Mouse (Mus musculus) erythroblast, adult 5-6 weeks (primary cell): ENCODE data around the gene Llph. TPM values are rescaled to one million over a fixed set of nuclear protein-coding genes. Genes with fewer than 3 reads are reported as not detected.

Experiments
- ATAC-seq: replicated peaks from 2 replicates; pipeline ENCODE4 v1.8.0; 2016; ENCODE audit warnings: moderate number of reproducible peaks, mild to moderate bottlenecking, moderate TSS enrichment, inconsistent platforms; ENCODE audit not compliant: poor library complexity, low FRiP score, severe bottlenecking
- total RNA-seq, 2 experiments: library from RNA; stranded (forward) in 1 of 2; stranded (reverse) in 1 of 2; fragments of 150-400 nt in 1 of 2; fragments of 200-764, 138-1000 nt in 1 of 2; gene quantifications; 2 replicates each; pipeline versions ENCODE4 v1.2.3 to v1.2.4; 2015 to 2017; ENCODE audit warnings: low replicate concordance in 2 of 2

The Llph gene
- total RNA-seq (2015; ENCODE audit: low replicate concordance) (14.8 and 17.6 TPM in 2 replicates), total RNA-seq (2017; ENCODE audit: low replicate concordance) (15.8 and 27.3 TPM in 2 replicates)

GRCm38 (mm10) chr10:120226871-120227661 is at the start of gene Llph:
Gene Llph (plus strand): TSS chr10:120227070.
- peak; percentile 99 for ATAC-seq

- ATAC-seq = peak; percentile 62; the same call in 1 of the 2 replicates
Measured at GRCm38 (mm10) chr10:120182887-120183286, 44.0 kb upstream of the Llph start.

GRCm38 (mm10) chr10:120183342-120183741 is 43.5 kb upstream of the Llph start:
- no peak for ATAC-seq

GRCm38 (mm10) chr10:120188513-120188912 is 38.4 kb upstream of the Llph start:
- no peak for ATAC-seq

GRCm38 (mm10) chr10:120189276-120189675 is 37.6 kb upstream of the Llph start:
- ATAC-seq = no peak

GRCm38 (mm10) chr10:120189782-120190181 is 37.1 kb upstream of the Llph start:
- ATAC-seq = no peak

GRCm38 (mm10) chr10:120191165-120191564 is 35.7 kb upstream of the Llph start:
- ATAC-seq = no peak

- no peak for ATAC-seq
Measured at GRCm38 (mm10) chr10:120192278-120192677, 34.6 kb upstream of the Llph start.

- ATAC-seq = no peak
Measured at GRCm38 (mm10) chr10:120193255-120193654, 33.6 kb upstream of the Llph start.

GRCm38 (mm10) chr10:120197061-120197835 is 29.6 kb upstream of the Llph start:
- no peak for ATAC-seq

- peak; percentile 95 for ATAC-seq
Measured at GRCm38 (mm10) chr10:120201131-120201921, 25.5 kb upstream of the Llph start, which contains the start of gene Tmbim4. Gene Tmbim4 (plus strand): TSS chr10:120201590.

- peak; percentile 89 for ATAC-seq
Measured at GRCm38 (mm10) chr10:120201961-120202402, 24.9 kb upstream of the Llph start, which contains the start of gene Irak3. Gene Irak3 (minus strand): TSS chr10:120202130.

- ATAC-seq = peak; percentile 9; the same call in 1 of the 2 replicates
Measured at GRCm38 (mm10) chr10:120202467-120203250, 24.2 kb upstream of the Llph start.

GRCm38 (mm10) chr10:120204591-120205210 is 22.2 kb upstream of the Llph start:
- ATAC-seq = no peak

GRCm38 (mm10) chr10:120208015-120208414 is 18.9 kb upstream of the Llph start:
- no peak for ATAC-seq

GRCm38 (mm10) chr10:120208575-120209538 is 18.0 kb upstream of the Llph start:
- ATAC-seq = peak; percentile 88

- peak; percentile 70 for ATAC-seq
Measured at GRCm38 (mm10) chr10:120209539-120209925, 17.3 kb upstream of the Llph start.
